Mouse (Mus musculus): ENCODE results near the gene Rhd. TPM values are rescaled to one million over a fixed set of nuclear protein-coding genes. Genes with fewer than 3 reads are reported as not detected.

The Rhd gene
- total and polyA plus RNA-seq, 2 experiments from 2014 or later, result 0.98 to 1.5 TPM

- Histone ChIP-seq H3K27me3 (ENCODE audit: insufficient read depth, low read length) (no peaks in the 10 kb centered on the region), H3K27ac (ENCODE audit: low read depth, low read length) (no peak overlapping the region), H3K4me1 (ENCODE audit: insufficient read depth, low read length) (no peaks in the 10 kb centered on the region), H3K4me3 (ENCODE audit: low read depth, low read length) (no peak overlapping the region), H3K4me2 (ENCODE audit: low read depth, low read length, poor library complexity, severe bottlenecking) (no peak overlapping the region), H3K36me3 (ENCODE audit: insufficient read depth, low read length) (no peaks in the 10 kb centered on the region), H3K9ac (replicated peaks; ENCODE audit: low read length, poor library complexity, severe bottlenecking) (no peak overlapping the region), H3K9me3 (ENCODE audit: low read length) (no peaks in the 10 kb centered on the region)
- no peak for ATAC-seq (ENCODE audit: low FRiP score)
- peak; percentile 34 for DNase-seq (ENCODE audit: low spot score)
- no peak for TF ChIP-seq CTCF (IDR thresholded peaks at IDR 0.05)
- 40% methylated on average over 12 of the region's 12 CpGs for WGBS
Observed at GRCm38 (mm10) chr4:134919733-134920540, 55.6 kb downstream of the Rhd start.

- H3K9me3 ChIP-seq (ENCODE audit: low read length), result no peaks in the 10 kb centered on the region
- H3K9ac ChIP-seq (replicated peaks; ENCODE audit: low read length, poor library complexity, severe bottlenecking), result no peak overlapping the region
- no peak for TF ChIP-seq CTCF (IDR thresholded peaks at IDR 0.05)
- H3K36me3 ChIP-seq (ENCODE audit: insufficient read depth, low read length), result 0 out of 2 replicates have a peak, but pooled peaks cover under 1% of the 10 kb centered on the region
- no peak overlapping the region for H3K4me2 ChIP-seq (ENCODE audit: low read depth, low read length, poor library complexity, severe bottlenecking)
- H3K27me3 ChIP-seq (ENCODE audit: insufficient read depth, low read length), result no peaks in the 10 kb centered on the region
- no peak overlapping the region for H3K27ac ChIP-seq (ENCODE audit: low read depth, low read length)
- DNase-seq (ENCODE audit: low spot score), result no peak
- ATAC-seq (ENCODE audit: low FRiP score), result no peak
- H3K4me1 ChIP-seq (ENCODE audit: insufficient read depth, low read length), result peaks cover 3% of the 10 kb centered on the region; the same call in 1 of the 2 replicates
- no peak overlapping the region for H3K4me3 ChIP-seq (ENCODE audit: low read depth, low read length)
- 98% methylated on average over 6 of the region's 6 CpGs for WGBS
Observed at GRCm38 (mm10) chr4:134920631-134921030, 56.3 kb downstream of the Rhd start.

GRCm38 (mm10) chr4:134921703-134922102 lies 57.4 kb downstream of the Rhd start:
- H3K4me2 ChIP-seq (ENCODE audit: low read depth, low read length, poor library complexity, severe bottlenecking), result no peak overlapping the region
- H3K9ac ChIP-seq (replicated peaks; ENCODE audit: low read length, poor library complexity, severe bottlenecking), result no peak overlapping the region
- peaks cover 6% of the 10 kb centered on the region for H3K36me3 ChIP-seq (ENCODE audit: insufficient read depth, low read length)
- WGBS, result 97% methylated on average over 4 of the region's 4 CpGs
- no peak overlapping the region for H3K4me3 ChIP-seq (ENCODE audit: low read depth, low read length)
- H3K27me3 ChIP-seq (ENCODE audit: insufficient read depth, low read length), result no peaks in the 10 kb centered on the region
- H3K27ac ChIP-seq (ENCODE audit: low read depth, low read length), result no peak overlapping the region
- peaks cover 3% of the 10 kb centered on the region; the same call in 1 of the 2 replicates for H3K4me1 ChIP-seq (ENCODE audit: insufficient read depth, low read length)
- ATAC-seq (ENCODE audit: low FRiP score) (no peak), DNase-seq (ENCODE audit: low spot score) (no peak)
- no peak for TF ChIP-seq CTCF (IDR thresholded peaks at IDR 0.05)
- H3K9me3 ChIP-seq (ENCODE audit: low read length), result no peaks in the 10 kb centered on the region

- no peak for TF ChIP-seq CTCF (IDR thresholded peaks at IDR 0.05)
- peaks cover 10% of the 10 kb centered on the region for H3K36me3 ChIP-seq (ENCODE audit: insufficient read depth, low read length)
- no peaks in the 10 kb centered on the region for H3K9me3 ChIP-seq (ENCODE audit: low read length)
- peaks cover 3% of the 10 kb centered on the region; the same call in 1 of the 2 replicates for H3K4me1 ChIP-seq (ENCODE audit: insufficient read depth, low read length)
- peak overlapping the region; percentile 97 for H3K27ac ChIP-seq (ENCODE audit: low read depth, low read length)
- DNase-seq (ENCODE audit: low spot score) (no peak), ATAC-seq (ENCODE audit: low FRiP score) (no peak)
- peak overlapping the region; percentile 99 for H3K4me3 ChIP-seq (ENCODE audit: low read depth, low read length)
- peak overlapping the region; percentile 83 for H3K4me2 ChIP-seq (ENCODE audit: low read depth, low read length, poor library complexity, severe bottlenecking)
- peak overlapping the region; percentile 61 for H3K9ac ChIP-seq (replicated peaks; ENCODE audit: low read length, poor library complexity, severe bottlenecking)
- WGBS, result 60% methylated on average over 10 of the region's 10 CpGs
- no peaks in the 10 kb centered on the region for H3K27me3 ChIP-seq (ENCODE audit: insufficient read depth, low read length)
Observed at GRCm38 (mm10) chr4:134922111-134922924, 58.0 kb downstream of the Rhd start.

GRCm38 (mm10) chr4:134922925-134923244 lies 58.5 kb downstream of the Rhd start:
- under 1% methylated on average over 13 of the region's 13 CpGs for WGBS

More at GRCm38 (mm10) chr4:134922925-134923244, 58.5 kb downstream of the Rhd start:
- H3K9ac ChIP-seq (replicated peaks; ENCODE audit: low read length, poor library complexity, severe bottlenecking), result peak overlapping the region; percentile 61
- TF ChIP-seq CTCF (IDR thresholded peaks at IDR 0.05), result no peak; the same call in 1 of the 2 replicates
- H3K4me1 ChIP-seq (ENCODE audit: insufficient read depth, low read length), result peaks cover 3% of the 10 kb centered on the region; the same call in 1 of the 2 replicates
- ATAC-seq (ENCODE audit: low FRiP score) (peak; percentile 66; the same call in 1 of the 2 replicates), DNase-seq (ENCODE audit: low spot score) (peak; percentile 61)
- H3K4me2 ChIP-seq (ENCODE audit: low read depth, low read length, poor library complexity, severe bottlenecking), result peak overlapping the region; percentile 83
- no peaks in the 10 kb centered on the region for H3K9me3 ChIP-seq (ENCODE audit: low read length)
- H3K4me3 ChIP-seq (ENCODE audit: low read depth, low read length), result peak overlapping the region; percentile 99
- no peaks in the 10 kb centered on the region for H3K27me3 ChIP-seq (ENCODE audit: insufficient read depth, low read length)
- peak overlapping the region; percentile 97 for H3K27ac ChIP-seq (ENCODE audit: low read depth, low read length)
- H3K36me3 ChIP-seq (ENCODE audit: insufficient read depth, low read length), result peaks cover 15% of the 10 kb centered on the region

All from midbrain, postnatal 0 days (tissue).